Mouse (Mus musculus) kidney, postnatal 36 days (tissue): ENCODE measurements around the gene AI467606.

ENCODE experiments used
- DNase-seq, 2 experiments: peaks; one replicate each; pipeline ENCODE4 v3.0.0; 2021 to 2022; ENCODE audit warnings: mixed read lengths in 2 of 2

The AI467606 gene

GRCm38 (mm10) chr7:127129638-127130037 is 38.5 kb downstream of the AI467606 start:
- DNase-seq: peak; percentile 58 to 63

- DNase-seq: no peak
These were observed 42.0 kb downstream of the AI467606 start for GRCm38 (mm10) chr7:127133125-127133524.

GRCm38 (mm10) chr7:127134821-127135447 is 43.8 kb downstream of the AI467606 start:
- DNase-seq: no peak

- DNase-seq: no peak
These were observed 45.3 kb downstream of the AI467606 start for GRCm38 (mm10) chr7:127136181-127137071.

GRCm38 (mm10) chr7:127137262-127138017 is 46.3 kb downstream of the AI467606 start, which contains the start of gene Spn:
Spn (minus strand) TSS chr7:127137823.
- DNase-seq: no peak

- no peak for DNase-seq
These were observed 47.9 kb downstream of the AI467606 start for GRCm38 (mm10) chr7:127139100-127139499.

GRCm38 (mm10) chr7:127139562-127139961 is 48.4 kb downstream of the AI467606 start:
- no peak for DNase-seq

- no peak for DNase-seq
These were observed 49.7 kb downstream of the AI467606 start for GRCm38 (mm10) chr7:127140623-127141404.

- no peak for DNase-seq
These were observed 51.1 kb downstream of the AI467606 start for GRCm38 (mm10) chr7:127142214-127142613.

GRCm38 (mm10) chr7:127142666-127143065 is 51.5 kb downstream of the AI467606 start:
- DNase-seq: no peak
